Mouse (Mus musculus) liver, embryonic 11.5 days (tissue): Measurements from ENCODE around the gene Optc. TPM values are rescaled to one million over a fixed set of nuclear protein-coding genes. Genes with fewer than 3 reads are reported as not detected.

Experiments
- ATAC-seq: fragments of 200-750 bp; cut with Nextera tagmentation; replicated peaks from 2 replicates; pipeline ENCODE4 v1.8.0; 2017; ENCODE audit warnings: moderate number of reproducible peaks, mild to moderate bottlenecking, moderate TSS enrichment, moderate library complexity; ENCODE audit not compliant: low FRiP score
- DNase-seq: peaks from one replicate; pipeline ENCODE4 v3.0.0-alpha.2; 2017; ENCODE audit warnings: low spot score
- H3K27ac ChIP-seq: fragments of 300-500 bp; sonication (generic); 2 replicates; pipeline ENCODE4 v1.5.1; 2014; ENCODE audit warnings: mild to moderate bottlenecking, low read depth, low read length, control low read depth
- H3K27me3 ChIP-seq: fragments of 300-500 bp; sonication (generic); replicated peaks from 2 replicates; pipeline ENCODE4 v1.6.1; 2014; ENCODE audit warnings: low read length, mixed read lengths; ENCODE audit not compliant: control insufficient read depth, insufficient read depth
- H3K36me3 ChIP-seq: fragments of 300-500 bp; sonication (generic); 2 replicates; pipeline ENCODE4 v1.6.1; 2014; ENCODE audit warnings: mild to moderate bottlenecking, low read length, moderate library complexity, mixed read lengths; ENCODE audit not compliant: control insufficient read depth, insufficient read depth
- H3K4me1 ChIP-seq: fragments of 300-500 bp; sonication (generic); replicated peaks from 2 replicates; pipeline ENCODE4 v1.6.1; 2014; ENCODE audit warnings: low read length, mixed read lengths; ENCODE audit not compliant: control insufficient read depth, insufficient read depth
- H3K4me2 ChIP-seq: fragments of 300-500 bp; sonication (generic); 2 replicates; pipeline ENCODE4 v1.6.1; 2014; ENCODE audit warnings: mild to moderate bottlenecking, control low read depth, moderate library complexity
- H3K4me3 ChIP-seq: fragments of 300-500 bp; sonication (generic); 2 replicates; pipeline ENCODE4 v1.5.1; 2014; ENCODE audit warnings: low read depth, low read length, control low read depth
- H3K9ac ChIP-seq: fragments of 300-500 bp; sonication (generic); 2 replicates; pipeline ENCODE4 v1.6.1; 2014; ENCODE audit warnings: low read depth, low read length, control low read depth
- H3K9me3 ChIP-seq: fragments of 300-500 bp; sonication (generic); 2 replicates; pipeline ENCODE4 v1.6.1; 2016; ENCODE audit warnings: low read length, inconsistent platforms, mixed read lengths; ENCODE audit not compliant: control insufficient read depth
- WGBS: fragments of 180-500 bp; shearing (Covaris S2); extraction: QIAGEN DNeasy Blood & Tissue Kit; methylation state at CpG from one replicate; pipeline ENCODE4 v1.1.7; 2014; 5-methylcytosine and 5-hydroxymethylcytosine counted together
- polyA plus RNA-seq: library from polyadenylated mRNA; unstranded; fragments of >200 nt; fragmentation: Nextera tagmentation; extraction: Ambion mirVana; gene quantifications from 2 replicates; pipeline ENCODE4 v1.2.1, GENCODE M21; 2014

Optc gene
- 0.40 TPM in 1 of 2 replicates, not detected in the other for polyA plus RNA-seq

DNA sequence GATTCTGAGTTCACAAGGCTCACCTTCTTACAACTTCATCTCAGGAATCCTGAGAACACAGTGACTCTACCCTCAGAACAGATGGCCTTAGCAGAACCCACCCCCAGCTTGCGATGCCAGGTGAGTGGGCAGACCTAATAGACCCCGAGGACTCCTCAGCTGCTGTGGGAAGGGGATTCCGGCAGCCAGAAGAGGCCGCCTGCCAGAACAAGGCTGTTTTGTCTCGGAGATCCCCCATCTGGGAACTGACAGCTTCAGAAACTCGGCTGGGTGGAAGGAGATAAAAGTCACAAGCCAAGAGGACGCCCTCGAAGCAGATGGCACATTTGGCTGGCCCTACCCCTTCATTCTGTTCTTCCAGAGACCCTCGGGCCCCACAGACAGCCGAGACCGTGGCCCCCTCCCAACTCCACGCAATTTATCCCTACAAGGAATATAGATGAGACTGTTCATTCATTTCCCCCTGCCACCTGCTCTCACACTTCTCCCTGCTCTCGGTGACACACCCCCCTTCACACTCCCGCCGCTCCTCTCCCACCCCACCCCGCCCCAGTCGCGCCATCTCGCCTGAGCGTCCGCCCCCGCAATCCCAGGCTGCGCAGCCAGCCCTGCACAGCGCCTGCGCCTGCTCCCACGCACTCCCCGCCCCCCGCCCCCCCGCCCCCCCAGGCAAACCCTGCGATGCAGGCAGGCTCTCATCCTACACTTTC, at the start of gene Optc:
TSS of gene Optc (minus strand) at position 51 of the 710 bp plus-strand sequence.
- Histone ChIP-seq H3K4me1 (peaks cover 14% of the 10 kb centered on the region), H3K4me3 (peak within 1 kb of the TSS; percentile 51), H3K9ac (peak within 1 kb of the TSS; percentile 64), H3K36me3 (no peaks in the 10 kb centered on the region), H3K9me3 (no peaks in the 10 kb centered on the region), H3K4me2 (peak within 1 kb of the TSS; percentile 93), H3K27me3 (peaks cover 44% of the 10 kb centered on the region), H3K27ac (peak within 1 kb of the TSS; percentile 25; the same call in 1 of the 2 replicates)
- DNase-seq (peak; percentile 68), ATAC-seq (peak; percentile 76)
- WGBS: 6% methylated on average over 30 of the region's 30 CpGs

DNA sequence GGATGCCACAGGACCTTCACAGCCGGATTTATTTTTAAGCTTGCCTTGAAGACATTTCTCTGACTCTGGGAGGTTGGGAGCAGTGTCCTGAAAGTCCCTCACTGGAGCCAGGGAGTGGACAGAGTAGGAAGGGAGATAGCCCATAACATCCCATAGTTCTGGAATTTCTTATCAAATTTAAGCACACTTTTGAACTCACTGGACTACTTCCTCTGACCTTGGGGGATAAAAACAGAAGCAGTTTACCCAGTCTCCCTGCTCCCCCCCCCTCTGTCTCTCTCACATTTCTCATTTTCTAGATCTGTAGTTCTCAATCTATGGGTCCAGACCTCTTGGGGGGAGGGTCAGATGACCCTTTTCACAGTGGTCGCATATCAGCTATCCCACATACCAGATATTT, 46.2 kb upstream of the Optc start:
- H3K9me3 ChIP-seq: no peaks in the 10 kb centered on the region
- H3K9ac ChIP-seq: no peak overlapping the region
- no peak for ATAC-seq
- no peak overlapping the region for H3K4me3 ChIP-seq
- H3K36me3 ChIP-seq: no peaks in the 10 kb centered on the region
- H3K27me3 ChIP-seq: no peaks in the 10 kb centered on the region
- peak overlapping the region; percentile 74 for H3K27ac ChIP-seq
- no peak for DNase-seq
- H3K4me1 ChIP-seq: peaks cover 40% of the 10 kb centered on the region
- WGBS: 29% methylated on average over 2 of the region's 2 CpGs
- no peak overlapping the region for H3K4me2 ChIP-seq

GRCm38 (mm10) chr1:133953261-133953742, 45.5 kb upstream of the Optc start:
- DNase-seq: no peak
- H3K4me3 ChIP-seq: no peak overlapping the region
- H3K27me3 ChIP-seq: no peaks in the 10 kb centered on the region
- no peak overlapping the region for H3K9ac ChIP-seq
- no peak for ATAC-seq
- peaks cover 40% of the 10 kb centered on the region for H3K4me1 ChIP-seq
- H3K27ac ChIP-seq: peak overlapping the region; percentile 74; the same call in 1 of the 2 replicates
- WGBS: 55% methylated on average over 9 of the region's 9 CpGs
- no peaks in the 10 kb centered on the region for H3K36me3 ChIP-seq
- no peaks in the 10 kb centered on the region for H3K9me3 ChIP-seq
- no peak overlapping the region for H3K4me2 ChIP-seq

GRCm38 (mm10) chr1:133951598-133951997, 43.8 kb upstream of the Optc start:
- 27% methylated on average over 6 of the region's 6 CpGs for WGBS
- no peak for DNase-seq
- Histone ChIP-seq H3K4me2 (peak overlapping the region; percentile 39), H3K4me1 (peaks cover 40% of the 10 kb centered on the region), H3K27ac (peak overlapping the region; percentile 90), H3K27me3 (no peaks in the 10 kb centered on the region), H3K9ac (peak overlapping the region; percentile 49; the same call in 1 of the 2 replicates), H3K36me3 (no peaks in the 10 kb centered on the region), H3K9me3 (no peaks in the 10 kb centered on the region), H3K4me3 (no peak overlapping the region)
- ATAC-seq: peak; percentile 95

GRCm38 (mm10) chr1:133950061-133950782, 42.4 kb upstream of the Optc start:
- Histone ChIP-seq H3K4me3 (no peak overlapping the region), H3K27me3 (no peaks in the 10 kb centered on the region), H3K9ac (peak overlapping the region; percentile 22; the same call in 1 of the 2 replicates), H3K9me3 (no peaks in the 10 kb centered on the region), H3K4me2 (peak overlapping the region; percentile 30), H3K27ac (peak overlapping the region; percentile 90), H3K36me3 (no peaks in the 10 kb centered on the region), H3K4me1 (peaks cover 40% of the 10 kb centered on the region)
- WGBS: 55% methylated on average over 7 of the region's 7 CpGs
- DNase-seq: peak; percentile 53
- ATAC-seq: peak; percentile 82

DNA sequence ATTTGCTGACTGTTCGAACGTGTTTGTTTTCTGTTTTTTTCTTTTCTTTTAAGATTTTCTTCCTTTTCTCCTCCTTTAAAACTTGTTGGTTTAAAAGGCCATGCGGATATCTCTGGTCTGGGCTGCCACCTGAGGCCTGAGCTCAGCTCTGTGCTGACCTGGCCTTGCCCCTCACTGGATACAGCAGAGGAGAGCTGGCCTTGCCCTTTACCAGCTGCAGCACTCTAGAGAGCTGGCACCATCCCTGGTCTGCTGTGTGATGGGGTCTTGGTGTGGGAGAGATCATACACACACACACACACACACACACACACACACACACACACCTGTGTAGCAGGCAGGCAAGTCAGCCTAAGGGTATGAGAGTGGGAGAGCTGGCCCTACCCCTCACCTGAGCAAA, 37.3 kb upstream of the Optc start:
- H3K36me3 ChIP-seq: no peaks in the 10 kb centered on the region
- H3K27me3 ChIP-seq: no peaks in the 10 kb centered on the region
- ATAC-seq (no peak), DNase-seq (no peak)
- H3K4me3 ChIP-seq: no peak overlapping the region
- no peak overlapping the region for H3K27ac ChIP-seq
- H3K4me1 ChIP-seq: peaks cover 8% of the 10 kb centered on the region; the same call in 1 of the 2 replicates
- WGBS: 86% methylated on average over 3 of the region's 3 CpGs
- H3K4me2 ChIP-seq: no peak overlapping the region
- no peak overlapping the region for H3K9ac ChIP-seq
- H3K9me3 ChIP-seq: no peaks in the 10 kb centered on the region

GRCm38 (mm10) chr1:133941904-133942303, 34.1 kb upstream of the Optc start:
- Histone ChIP-seq H3K27me3 (no peaks in the 10 kb centered on the region), H3K27ac (no peak overlapping the region), H3K4me2 (no peak overlapping the region), H3K36me3 (no peaks in the 10 kb centered on the region), H3K4me3 (no peak overlapping the region), H3K4me1 (peaks cover 5% of the 10 kb centered on the region; the same call in 1 of the 2 replicates), H3K9me3 (no peaks in the 10 kb centered on the region), H3K9ac (no peak overlapping the region)
- DNase-seq: no peak
- 74% methylated on average over 3 of the region's 3 CpGs for WGBS
- no peak for ATAC-seq

- H3K4me3 ChIP-seq: no peak overlapping the region
- 58% methylated on average over 11 of the region's 11 CpGs for WGBS
- H3K36me3 ChIP-seq: no peaks in the 10 kb centered on the region
- H3K9ac ChIP-seq: no peak overlapping the region
- H3K4me1 ChIP-seq: peaks cover 5% of the 10 kb centered on the region; the same call in 1 of the 2 replicates
- H3K9me3 ChIP-seq: no peaks in the 10 kb centered on the region
- H3K27ac ChIP-seq: no peak overlapping the region
- no peak for ATAC-seq
- no peak overlapping the region for H3K4me2 ChIP-seq
- no peaks in the 10 kb centered on the region for H3K27me3 ChIP-seq
- DNase-seq: no peak
These were observed 33.5 kb upstream of the Optc start for GRCm38 (mm10) chr1:133941158-133941860.
